Mouse (Mus musculus): ENCODE data around the gene Tead1. TPM values are rescaled to one million over a fixed set of nuclear protein-coding genes. Genes with fewer than 3 reads are reported as not detected.

The Tead1 gene
- polyA plus RNA-seq (2012; fragmentation: generic; extraction: Trizol): 18.8 TPM

DNA sequence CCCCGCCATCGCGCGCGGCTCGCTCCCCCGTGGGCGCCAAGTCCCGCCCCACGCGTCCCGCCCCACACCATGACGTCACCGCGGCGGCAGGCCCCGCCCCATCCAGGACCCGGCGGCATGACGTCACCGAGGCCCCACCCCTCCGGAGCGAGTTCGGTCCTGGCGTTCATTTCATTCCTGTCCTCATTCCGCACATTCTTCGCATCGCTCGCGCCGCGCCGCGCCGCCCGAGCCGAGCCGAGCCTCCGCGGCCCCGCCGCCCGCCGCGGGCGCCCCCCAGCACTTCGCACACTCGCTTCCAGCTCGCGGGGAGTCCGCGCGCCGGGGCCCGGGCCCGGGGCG, at the start of gene Tead1:
Tead1 (plus strand) TSS at position 148 of the 342 bp plus-strand sequence.
- Histone ChIP-seq H3K27me3 (ENCODE audit: control insufficient read depth, insufficient read depth, insufficient read length) (no peaks in the 10 kb centered on the region), H3K36me3 (ENCODE audit: control insufficient read depth, insufficient read depth) (no peaks in the 10 kb centered on the region), H3K79me2 (ENCODE audit: control insufficient read depth, insufficient read depth) (peaks cover 43% of the 10 kb centered on the region), H3K4me2 (ENCODE audit: low read depth) (peak within 1 kb of the TSS; percentile 95), H3K4me3 (peak within 1 kb of the TSS; percentile 59), H3ac (ENCODE audit: control insufficient read depth, insufficient read length) (peak within 1 kb of the TSS; percentile 99)
- TF ChIP-seq CEBPB (IDR thresholded peaks at IDR 0.05; ENCODE audit: insufficient read depth, poor library complexity, severe bottlenecking): no peak
- no peak for TF ChIP-seq TCF12 (IDR thresholded peaks at IDR 0.05; ENCODE audit: insufficient read depth, poor library complexity, severe bottlenecking)
- TF ChIP-seq E2F4 (IDR thresholded peaks at IDR 0.05; ENCODE audit: insufficient read depth): peak; percentile 3
- TF ChIP-seq POLR2A (IDR thresholded peaks at IDR 0.05; ENCODE audit: insufficient read length, low read depth): peak; percentile 70
- no peak for TF ChIP-seq USF1 (IDR thresholded peaks at IDR 0.05; ENCODE audit: low read depth)
- TF ChIP-seq MAX (IDR thresholded peaks at IDR 0.05; ENCODE audit: low read depth): no peak
- peak in 1 of 3 experiments; percentile 18 for TF ChIP-seq MYOG (IDR thresholded peaks at IDR 0.05; ENCODE audit: control insufficient read depth in 1 of 3, insufficient read depth in 1 of 3, insufficient read length in 2 of 3, low read depth in 2 of 3)
- TF ChIP-seq SRF (IDR thresholded peaks at IDR 0.05; ENCODE audit: control insufficient read depth, insufficient read length, low read depth): no peak
- TF ChIP-seq MYOD1 (IDR thresholded peaks at IDR 0.05; ENCODE audit: control insufficient read depth in 1 of 3, insufficient read length in 2 of 3, low read depth in 2 of 3): peak in 1 of 3 experiments; percentile 7
- no peak for TF ChIP-seq REST (IDR thresholded peaks at IDR 0.05; ENCODE audit: insufficient read depth, insufficient read length)
- peak; percentile 35 for TF ChIP-seq TCF3 (IDR thresholded peaks at IDR 0.05; ENCODE audit: insufficient read length, low read depth)
- TF ChIP-seq POLR2AphosphoS2 (IDR thresholded peaks at IDR 0.05; ENCODE audit: insufficient read length, low read depth): peak; percentile 50

DNA sequence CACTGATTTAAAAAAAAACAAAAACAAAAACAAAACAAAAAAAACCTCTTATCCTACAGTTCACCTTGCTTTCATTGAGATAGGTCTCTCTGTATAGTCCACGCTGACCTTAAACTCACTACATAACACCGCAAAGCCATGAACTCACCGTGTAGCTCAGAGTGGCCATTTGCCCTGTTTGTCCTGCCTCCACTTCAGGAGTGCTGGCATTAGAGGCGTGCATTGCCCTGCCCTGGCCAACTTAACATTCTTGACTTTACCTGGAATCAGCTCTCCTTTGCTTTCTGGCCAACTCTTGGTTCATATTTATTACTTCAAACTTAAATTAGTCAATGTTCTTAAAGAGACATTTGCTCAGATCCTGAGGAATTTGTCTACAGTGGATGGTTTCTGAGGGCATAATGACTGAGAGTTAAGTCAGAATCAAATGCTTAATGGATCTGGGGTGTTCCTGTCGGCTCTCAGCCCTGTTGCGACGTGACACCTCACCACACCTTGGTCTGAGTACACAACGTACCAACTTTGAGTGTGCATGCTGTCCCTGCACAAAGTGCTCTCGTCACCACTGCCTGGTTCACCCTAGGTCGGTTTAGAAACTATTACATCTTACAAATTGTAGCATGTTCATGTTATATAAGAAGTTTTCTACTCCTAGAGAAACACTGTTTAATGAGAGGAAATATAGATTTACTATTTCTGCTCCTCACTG, 44.5 kb upstream of the Tead1 start:
- Histone ChIP-seq H3K4me2 (ENCODE audit: low read depth) (no peak overlapping the region), H3ac (ENCODE audit: control insufficient read depth, insufficient read length) (no peak overlapping the region), H3K36me3 (ENCODE audit: control insufficient read depth, insufficient read depth) (no peaks in the 10 kb centered on the region), H3K79me2 (ENCODE audit: control insufficient read depth, insufficient read depth) (no peaks in the 10 kb centered on the region), H3K27me3 (ENCODE audit: control insufficient read depth, insufficient read depth, insufficient read length) (no peaks in the 10 kb centered on the region), H3K4me3 (no peak overlapping the region)
- no peak for TF ChIP-seq E2F4 (IDR thresholded peaks at IDR 0.05; ENCODE audit: insufficient read depth)
- no peak for TF ChIP-seq TCF3 (IDR thresholded peaks at IDR 0.05; ENCODE audit: insufficient read length, low read depth)
- no peak for TF ChIP-seq USF1 (IDR thresholded peaks at IDR 0.05; ENCODE audit: low read depth)
- no peak for TF ChIP-seq TCF12 (IDR thresholded peaks at IDR 0.05; ENCODE audit: insufficient read depth, poor library complexity, severe bottlenecking)
- no peak for TF ChIP-seq SRF (IDR thresholded peaks at IDR 0.05; ENCODE audit: control insufficient read depth, insufficient read length, low read depth)
- no peak for TF ChIP-seq CEBPB (IDR thresholded peaks at IDR 0.05; ENCODE audit: insufficient read depth, poor library complexity, severe bottlenecking)
- no peak for TF ChIP-seq MYOG (IDR thresholded peaks at IDR 0.05; ENCODE audit: control insufficient read depth in 1 of 3, insufficient read depth in 1 of 3, insufficient read length in 2 of 3, low read depth in 2 of 3)
- TF ChIP-seq REST (IDR thresholded peaks at IDR 0.05; ENCODE audit: insufficient read depth, insufficient read length): no peak
- TF ChIP-seq POLR2A (IDR thresholded peaks at IDR 0.05; ENCODE audit: insufficient read length, low read depth): no peak
- no peak for TF ChIP-seq MYOD1 (IDR thresholded peaks at IDR 0.05; ENCODE audit: control insufficient read depth in 1 of 3, insufficient read length in 2 of 3, low read depth in 2 of 3)

DNA sequence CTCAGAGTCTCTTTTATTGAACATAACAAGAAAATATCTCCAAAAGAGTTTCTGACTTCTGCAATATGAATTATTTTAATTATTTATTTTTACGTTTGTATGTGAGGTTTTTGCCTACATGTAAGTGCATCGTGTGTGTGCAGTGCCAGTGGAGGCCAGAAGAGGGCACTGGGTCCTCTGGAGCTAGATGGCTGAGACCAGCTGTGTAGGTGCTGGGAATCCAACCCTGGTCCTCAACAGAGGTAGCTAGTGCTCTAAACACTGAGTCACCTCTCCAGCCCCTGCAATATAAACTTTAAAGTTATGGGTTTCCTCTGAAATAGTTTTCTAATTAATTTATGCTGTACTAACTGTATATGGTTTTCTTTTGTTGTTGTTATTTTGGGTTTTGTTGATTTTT, 43.2 kb upstream of the Tead1 start:
- Histone ChIP-seq H3K79me2 (ENCODE audit: control insufficient read depth, insufficient read depth) (no peaks in the 10 kb centered on the region), H3K4me2 (ENCODE audit: low read depth) (no peak overlapping the region), H3K4me3 (no peak overlapping the region), H3K36me3 (ENCODE audit: control insufficient read depth, insufficient read depth) (no peaks in the 10 kb centered on the region), H3K27me3 (ENCODE audit: control insufficient read depth, insufficient read depth, insufficient read length) (no peaks in the 10 kb centered on the region), H3ac (ENCODE audit: control insufficient read depth, insufficient read length) (no peak overlapping the region)
- no peak for TF ChIP-seq POLR2A (IDR thresholded peaks at IDR 0.05; ENCODE audit: insufficient read length, low read depth)

DNA sequence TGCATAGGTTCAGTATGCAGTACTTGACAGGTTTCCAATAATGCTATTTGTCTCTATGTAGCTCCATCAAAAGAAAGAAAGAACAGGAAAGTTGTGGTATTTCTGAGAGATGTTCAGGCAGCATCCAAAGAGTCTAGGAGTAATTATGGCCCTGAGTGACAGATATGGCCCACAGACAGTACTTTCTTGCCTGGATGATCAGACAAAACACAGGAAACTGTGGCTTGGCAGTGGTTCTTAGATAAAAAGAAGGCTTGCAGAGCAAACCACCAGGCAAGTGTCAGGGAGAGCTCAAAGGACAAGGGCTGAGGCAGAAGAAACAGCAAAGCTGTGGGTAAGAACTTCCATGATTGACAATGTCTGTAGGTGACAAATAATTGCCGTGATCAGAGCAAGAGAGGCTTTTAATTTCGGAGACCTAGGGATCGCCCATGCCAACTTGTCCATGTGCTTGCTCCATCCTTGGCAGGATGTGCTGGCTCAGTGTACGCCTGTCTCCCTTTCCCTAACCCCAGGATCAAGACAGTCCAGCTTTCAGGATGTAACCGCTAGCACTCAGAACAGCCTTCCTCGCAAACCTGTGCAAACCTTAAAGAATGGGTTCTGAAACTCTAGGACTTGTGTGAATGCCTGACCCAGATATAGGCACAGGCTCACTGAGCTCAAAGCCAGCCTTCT, 35.1 kb upstream of the Tead1 start:
- no peaks in the 10 kb centered on the region for H3K79me2 ChIP-seq (ENCODE audit: control insufficient read depth, insufficient read depth)
- no peak overlapping the region for H3ac ChIP-seq (ENCODE audit: control insufficient read depth, insufficient read length)
- no peaks in the 10 kb centered on the region for H3K27me3 ChIP-seq (ENCODE audit: control insufficient read depth, insufficient read depth, insufficient read length)
- TF ChIP-seq POLR2A (IDR thresholded peaks at IDR 0.05; ENCODE audit: insufficient read length, low read depth) (no peak), TCF12 (IDR thresholded peaks at IDR 0.05; ENCODE audit: insufficient read depth, poor library complexity, severe bottlenecking) (no peak), REST (IDR thresholded peaks at IDR 0.05; ENCODE audit: insufficient read depth, insufficient read length) (no peak), TCF3 (IDR thresholded peaks at IDR 0.05; ENCODE audit: insufficient read length, low read depth) (no peak), CEBPB (IDR thresholded peaks at IDR 0.05; ENCODE audit: insufficient read depth, poor library complexity, severe bottlenecking) (no peak), MYOG (IDR thresholded peaks at IDR 0.05; ENCODE audit: control insufficient read depth in 1 of 3, insufficient read depth in 1 of 3, insufficient read length in 2 of 3, low read depth in 2 of 3) (no peak), USF1 (IDR thresholded peaks at IDR 0.05; ENCODE audit: low read depth) (no peak), MAX (IDR thresholded peaks at IDR 0.05; ENCODE audit: low read depth) (no peak), MYOD1 (IDR thresholded peaks at IDR 0.05; ENCODE audit: control insufficient read depth in 1 of 3, insufficient read length in 2 of 3, low read depth in 2 of 3) (no peak), POLR2AphosphoS2 (IDR thresholded peaks at IDR 0.05; ENCODE audit: insufficient read length, low read depth) (no peak), SRF (IDR thresholded peaks at IDR 0.05; ENCODE audit: control insufficient read depth, insufficient read length, low read depth) (no peak), E2F4 (IDR thresholded peaks at IDR 0.05; ENCODE audit: insufficient read depth) (no peak)
- no peak overlapping the region for H3K4me3 ChIP-seq
- H3K4me2 ChIP-seq (ENCODE audit: low read depth): peak overlapping the region; percentile 55
- H3K36me3 ChIP-seq (ENCODE audit: control insufficient read depth, insufficient read depth): no peaks in the 10 kb centered on the region

All from myocyte (in vitro differentiated cells).